Mouse (Mus musculus): ENCODE measurements at regions not wholly inside any gene's neighbourhood (a gene's known extent, or its start where the extent isn't known, plus 50 kb on each side); places are given as distances from the start of the nearest gene placed in this dataset.

GRCm38 (mm10) chr6:13380819-13381218, 156.1 kb upstream of the Vwde start:
- Histone ChIP-seq H3K36me3 (replicated peaks; ENCODE audit: control insufficient read depth, insufficient read depth, low read depth, low read length) (no peaks in the 10 kb centered on the region), H3K27me3 (ENCODE audit: control insufficient read depth, insufficient read depth, low read length) (no peaks in the 10 kb centered on the region), H3K4me1 (ENCODE audit: control insufficient read depth, insufficient read depth, low read length) (no peaks in the 10 kb centered on the region), H3K4me2 (ENCODE audit: low read depth, low read length) (no peak overlapping the region), H3K9me3 (replicated peaks; ENCODE audit: control insufficient read depth, low read length) (no peaks in the 10 kb centered on the region), H3K9ac (replicated peaks; ENCODE audit: low read length) (no peak overlapping the region), H3K4me3 (ENCODE audit: low read depth, low read length) (no peak overlapping the region), H3K27ac (replicated peaks; ENCODE audit: low read depth, low read length) (no peak overlapping the region)
- DNase-seq (ENCODE audit: low spot score): no peak
- 66% methylated on average over 3 of the region's 3 CpGs for WGBS
- ATAC-seq (replicated peaks; ENCODE audit: insufficient number of reproducible peaks, low FRiP score, low TSS enrichment, low read depth): no peak

- ATAC-seq (replicated peaks; ENCODE audit: insufficient number of reproducible peaks, low FRiP score, low TSS enrichment, low read depth): no peak
- DNase-seq (ENCODE audit: low spot score): no peak
- Histone ChIP-seq H3K9ac (replicated peaks; ENCODE audit: low read length) (no peak overlapping the region), H3K27ac (replicated peaks; ENCODE audit: low read depth, low read length) (no peak overlapping the region), H3K4me2 (ENCODE audit: low read depth, low read length) (no peak overlapping the region), H3K36me3 (replicated peaks; ENCODE audit: control insufficient read depth, insufficient read depth, low read depth, low read length) (no peaks in the 10 kb centered on the region), H3K4me3 (ENCODE audit: low read depth, low read length) (no peak overlapping the region), H3K27me3 (ENCODE audit: control insufficient read depth, insufficient read depth, low read length) (no peaks in the 10 kb centered on the region), H3K4me1 (ENCODE audit: control insufficient read depth, insufficient read depth, low read length) (no peaks in the 10 kb centered on the region), H3K9me3 (replicated peaks; ENCODE audit: control insufficient read depth, low read length) (no peaks in the 10 kb centered on the region)
These were observed 155.0 kb upstream of the Vwde start for GRCm38 (mm10) chr6:13379727-13380126.

DNA sequence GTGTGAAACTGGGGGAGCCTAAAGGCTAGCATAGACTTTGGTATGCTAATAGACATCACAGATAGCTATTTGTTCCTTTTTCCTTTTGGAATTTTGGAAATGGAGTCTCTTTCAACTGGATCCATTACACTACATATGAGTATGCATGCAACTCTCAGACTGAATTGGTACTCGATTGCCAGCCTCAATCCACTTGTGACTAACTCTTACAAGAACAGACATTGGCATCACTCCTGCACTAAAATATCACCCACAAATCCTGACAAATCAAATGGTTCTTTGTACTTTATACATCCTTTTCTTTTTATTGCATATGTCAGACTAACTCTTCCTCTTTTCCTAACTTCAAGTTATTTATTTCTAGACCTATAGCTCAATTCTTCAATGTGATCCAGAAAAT, 149.1 kb upstream of the Vwde start:
- no peak overlapping the region for H3K27ac ChIP-seq (replicated peaks; ENCODE audit: low read depth, low read length)
- H3K27me3 ChIP-seq (ENCODE audit: control insufficient read depth, insufficient read depth, low read length): no peaks in the 10 kb centered on the region
- ATAC-seq (replicated peaks; ENCODE audit: insufficient number of reproducible peaks, low FRiP score, low TSS enrichment, low read depth): no peak
- H3K9ac ChIP-seq (replicated peaks; ENCODE audit: low read length): no peak overlapping the region
- H3K4me2 ChIP-seq (ENCODE audit: low read depth, low read length): no peak overlapping the region
- H3K4me3 ChIP-seq (ENCODE audit: low read depth, low read length): no peak overlapping the region
- H3K9me3 ChIP-seq (replicated peaks; ENCODE audit: control insufficient read depth, low read length): no peaks in the 10 kb centered on the region
- WGBS: 76% methylated on average over 1 of the region's 1 CpGs
- DNase-seq (ENCODE audit: low spot score): no peak
- H3K4me1 ChIP-seq (ENCODE audit: control insufficient read depth, insufficient read depth, low read length): no peaks in the 10 kb centered on the region
- no peaks in the 10 kb centered on the region for H3K36me3 ChIP-seq (replicated peaks; ENCODE audit: control insufficient read depth, insufficient read depth, low read depth, low read length)

GRCm38 (mm10) chr6:13369709-13370296, 145.0 kb upstream of the Vwde start:
- H3K27me3 ChIP-seq (ENCODE audit: control insufficient read depth, insufficient read depth, low read length): no peaks in the 10 kb centered on the region
- H3K4me1 ChIP-seq (ENCODE audit: control insufficient read depth, insufficient read depth, low read length): no peaks in the 10 kb centered on the region
- H3K36me3 ChIP-seq (replicated peaks; ENCODE audit: control insufficient read depth, insufficient read depth, low read depth, low read length): no peaks in the 10 kb centered on the region
- H3K4me2 ChIP-seq (ENCODE audit: low read depth, low read length): no peak overlapping the region
- no peak overlapping the region for H3K4me3 ChIP-seq (ENCODE audit: low read depth, low read length)
- no peaks in the 10 kb centered on the region for H3K9me3 ChIP-seq (replicated peaks; ENCODE audit: control insufficient read depth, low read length)
- DNase-seq (ENCODE audit: low spot score) (no peak), ATAC-seq (replicated peaks; ENCODE audit: insufficient number of reproducible peaks, low FRiP score, low TSS enrichment, low read depth) (no peak)
- no peak overlapping the region for H3K9ac ChIP-seq (replicated peaks; ENCODE audit: low read length)
- no peak overlapping the region for H3K27ac ChIP-seq (replicated peaks; ENCODE audit: low read depth, low read length)

Data from embryonic facial prominence, embryonic 11.5 days (tissue).